Mouse (Mus musculus): Measurements from ENCODE around the gene Odf3. TPM values are rescaled to one million over a fixed set of nuclear protein-coding genes. Genes with fewer than 3 reads are reported as not detected.
A peak's percentile ranks its signal among the peaks of the same experiment; 100 is the strongest.

Odf3 gene
- polyA plus RNA-seq, 1 experiment from 2014 or later: not detected

GRCm38 (mm10) chr7:140857550-140858505 lies 10.2 kb downstream of the Odf3 start, which contains the start of gene Bet1l:
TSS of gene Bet1l (minus strand) at chr7:140857577.
- H3K36me3 ChIP-seq: peaks cover 66% of the 10 kb centered on the region

DNA sequence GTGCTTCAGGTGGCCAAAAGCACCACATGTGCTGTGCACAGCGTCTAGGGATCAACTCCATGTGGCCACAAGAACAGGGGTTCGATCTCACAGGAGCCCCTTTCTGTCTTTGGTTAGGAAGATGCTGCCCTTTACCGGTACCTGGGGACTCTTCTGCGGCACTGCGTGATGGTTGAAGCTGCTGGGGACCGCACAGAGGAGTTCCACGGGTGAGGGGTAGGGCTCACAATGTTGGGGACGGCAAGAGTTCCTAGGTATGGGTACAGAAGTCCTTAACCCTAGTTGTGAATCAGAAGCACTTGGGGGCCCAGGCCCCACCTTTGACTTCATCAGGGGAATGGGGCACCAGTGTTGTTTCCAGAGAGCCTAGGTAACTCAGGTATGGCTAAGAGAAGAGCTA lies 11.1 kb downstream of the Odf3 start:
- Histone ChIP-seq H3K4me3 (replicated peaks) (peak overlapping the region; percentile 75), H3K9ac (replicated peaks) (no peak overlapping the region), H3K9me3 (no peaks in the 10 kb centered on the region), H3K27me3 (no peaks in the 10 kb centered on the region), H3K36me3 (peaks cover 65% of the 10 kb centered on the region), H3K4me2 (peak overlapping the region; percentile 100), H3K4me1 (replicated peaks) (peaks cover 25% of the 10 kb centered on the region), H3K27ac (no peak overlapping the region)
- no peak for ATAC-seq (ENCODE audit: insufficient number of reproducible peaks, insufficient read depth, low FRiP score, low TSS enrichment, low read depth)
- 94% methylated on average over 8 of the region's 8 CpGs for WGBS

More at GRCm38 (mm10) chr7:140857550-140858505, 10.2 kb downstream of the Odf3 start, which contains the start of gene Bet1l:
- 40% methylated on average over 40 of the region's 40 CpGs for WGBS
- Histone ChIP-seq H3K4me1 (replicated peaks) (peaks cover 25% of the 10 kb centered on the region), H3K27ac (peak within 1 kb of the TSS; percentile 82), H3K27me3 (no peaks in the 10 kb centered on the region), H3K4me2 (peak within 1 kb of the TSS; percentile 100), H3K9ac (replicated peaks) (peak within 1 kb of the TSS; percentile 90), H3K4me3 (replicated peaks) (peak within 1 kb of the TSS; percentile 75), H3K9me3 (no peaks in the 10 kb centered on the region)
- ATAC-seq (ENCODE audit: insufficient number of reproducible peaks, insufficient read depth, low FRiP score, low TSS enrichment, low read depth): peak; percentile 38

DNA sequence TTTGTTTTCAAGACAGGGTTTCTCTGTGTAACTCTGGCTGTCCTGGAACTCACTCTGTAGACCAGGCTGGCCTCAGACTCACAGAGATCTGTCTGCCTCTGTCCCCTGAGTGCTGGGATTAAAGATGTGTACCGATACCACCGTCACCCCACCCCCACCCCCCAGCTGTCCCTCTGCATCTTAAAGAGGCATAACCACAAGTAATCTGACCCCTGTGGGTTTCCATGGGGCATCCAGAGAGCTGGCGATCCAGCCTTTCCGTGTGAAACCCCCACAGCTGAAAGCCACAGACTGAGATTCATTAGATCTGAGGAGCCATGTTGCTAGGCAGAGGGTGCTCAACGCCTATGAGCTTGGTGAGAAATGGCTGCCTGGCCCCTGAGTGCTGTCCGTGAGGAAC lies 12.4 kb downstream of the Odf3 start:
- H3K27me3 ChIP-seq: no peaks in the 10 kb centered on the region
- no peak overlapping the region for H3K4me3 ChIP-seq (replicated peaks)
- H3K4me2 ChIP-seq: no peak overlapping the region
- ATAC-seq (ENCODE audit: insufficient number of reproducible peaks, insufficient read depth, low FRiP score, low TSS enrichment, low read depth): no peak
- WGBS: 71% methylated on average over 6 of the region's 6 CpGs
- H3K9ac ChIP-seq (replicated peaks): no peak overlapping the region
- peaks cover 23% of the 10 kb centered on the region for H3K4me1 ChIP-seq (replicated peaks)
- H3K9me3 ChIP-seq: no peaks in the 10 kb centered on the region
- H3K27ac ChIP-seq: no peak overlapping the region
- peaks cover 68% of the 10 kb centered on the region for H3K36me3 ChIP-seq

GRCm38 (mm10) chr7:140860728-140861127 lies 13.1 kb downstream of the Odf3 start:
- Histone ChIP-seq H3K4me3 (replicated peaks) (no peak overlapping the region), H3K4me2 (no peak overlapping the region), H3K27ac (no peak overlapping the region), H3K4me1 (replicated peaks) (peaks cover 16% of the 10 kb centered on the region), H3K36me3 (peaks cover 73% of the 10 kb centered on the region), H3K9me3 (no peaks in the 10 kb centered on the region), H3K27me3 (no peaks in the 10 kb centered on the region), H3K9ac (replicated peaks) (no peak overlapping the region)
- 85% methylated on average over 5 of the region's 5 CpGs for WGBS
- ATAC-seq (ENCODE audit: insufficient number of reproducible peaks, insufficient read depth, low FRiP score, low TSS enrichment, low read depth): no peak

DNA sequence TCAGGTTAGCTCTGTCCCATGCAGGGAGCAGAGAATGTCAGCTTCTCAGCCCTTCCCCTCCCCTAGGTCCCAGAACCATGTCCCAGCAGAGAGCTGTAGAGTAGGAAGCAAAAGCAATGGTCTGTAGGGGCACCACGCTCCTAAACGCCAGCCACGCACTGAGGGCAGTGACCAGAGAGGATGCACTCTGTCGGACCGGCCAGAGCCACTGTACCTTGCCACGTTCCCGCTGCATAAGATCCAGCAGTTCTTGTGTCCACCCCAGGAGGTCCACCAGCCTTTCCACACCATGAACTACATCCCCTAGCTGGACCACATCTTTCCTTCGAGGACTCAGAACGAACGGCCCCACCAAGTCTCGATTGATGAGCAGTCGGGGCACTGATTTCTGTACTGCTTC lies 17.2 kb downstream of the Odf3 start:
- Histone ChIP-seq H3K9ac (replicated peaks) (no peak overlapping the region), H3K27me3 (no peaks in the 10 kb centered on the region; the same call in 1 of the 2 replicates), H3K27ac (no peak overlapping the region), H3K4me3 (replicated peaks) (no peak overlapping the region), H3K9me3 (no peaks in the 10 kb centered on the region), H3K4me1 (replicated peaks) (0 out of 2 replicates have a peak, but pooled peaks cover under 1% of the 10 kb centered on the region), H3K36me3 (peaks cover 78% of the 10 kb centered on the region), H3K4me2 (no peak overlapping the region)
- ATAC-seq (ENCODE audit: insufficient number of reproducible peaks, insufficient read depth, low FRiP score, low TSS enrichment, low read depth): no peak
- 89% methylated on average over 12 of the region's 12 CpGs for WGBS

DNA sequence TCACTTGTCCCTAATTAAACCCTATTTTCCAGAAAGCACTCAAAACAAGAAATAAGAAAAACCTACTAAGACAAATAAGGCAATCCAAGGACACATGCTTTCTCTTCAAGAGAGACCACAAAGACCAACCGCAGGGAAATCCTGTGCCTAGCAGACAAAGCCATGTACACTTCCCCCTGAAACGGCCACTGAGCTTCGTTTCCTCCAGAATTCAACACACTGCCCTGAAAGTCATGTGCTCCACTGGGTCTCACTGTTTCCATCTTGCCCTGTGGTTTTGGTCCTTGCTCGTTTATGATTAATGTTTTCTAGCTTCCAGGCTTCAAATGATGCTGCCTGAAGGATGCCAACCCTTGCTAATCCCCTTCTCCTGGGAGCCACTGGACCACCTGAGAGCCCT lies 26.6 kb downstream of the Odf3 start:
- Histone ChIP-seq H3K27me3 (no peaks in the 10 kb centered on the region; the same call in 1 of the 2 replicates), H3K9me3 (no peaks in the 10 kb centered on the region), H3K27ac (no peak overlapping the region), H3K9ac (replicated peaks) (no peak overlapping the region), H3K4me3 (replicated peaks) (no peak overlapping the region), H3K4me2 (no peak overlapping the region), H3K36me3 (peaks cover 52% of the 10 kb centered on the region), H3K4me1 (replicated peaks) (0 out of 2 replicates have a peak, but pooled peaks cover 2% of the 10 kb centered on the region)
- ATAC-seq (ENCODE audit: insufficient number of reproducible peaks, insufficient read depth, low FRiP score, low TSS enrichment, low read depth): no peak
- 87% methylated on average over 4 of the region's 4 CpGs for WGBS

GRCm38 (mm10) chr7:140877364-140877763 lies 29.8 kb downstream of the Odf3 start:
- no peaks in the 10 kb centered on the region for H3K27me3 ChIP-seq
- WGBS: 88% methylated on average over 6 of the region's 6 CpGs
- no peak for ATAC-seq (ENCODE audit: insufficient number of reproducible peaks, insufficient read depth, low FRiP score, low TSS enrichment, low read depth)
- H3K4me3 ChIP-seq (replicated peaks): no peak overlapping the region
- H3K9me3 ChIP-seq: no peaks in the 10 kb centered on the region
- H3K4me1 ChIP-seq (replicated peaks): 0 out of 2 replicates have a peak, but pooled peaks cover 4% of the 10 kb centered on the region
- peaks cover 45% of the 10 kb centered on the region for H3K36me3 ChIP-seq
- H3K4me2 ChIP-seq: no peak overlapping the region
- no peak overlapping the region for H3K27ac ChIP-seq
- H3K9ac ChIP-seq (replicated peaks): no peak overlapping the region

- H3K36me3 ChIP-seq: peaks cover 36% of the 10 kb centered on the region
- H3K9ac ChIP-seq (replicated peaks): no peak overlapping the region
- H3K4me2 ChIP-seq: no peak overlapping the region
- H3K27me3 ChIP-seq: no peaks in the 10 kb centered on the region
- peaks cover 11% of the 10 kb centered on the region for H3K4me1 ChIP-seq (replicated peaks)
- H3K27ac ChIP-seq: no peak overlapping the region
- ATAC-seq (ENCODE audit: insufficient number of reproducible peaks, insufficient read depth, low FRiP score, low TSS enrichment, low read depth): no peak
- H3K9me3 ChIP-seq: no peaks in the 10 kb centered on the region
- H3K4me3 ChIP-seq (replicated peaks): no peak overlapping the region
- 95% methylated on average over 7 of the region's 7 CpGs for WGBS
Observed at GRCm38 (mm10) chr7:140879355-140879754, 31.8 kb downstream of the Odf3 start.

- peaks cover 37% of the 10 kb centered on the region for H3K36me3 ChIP-seq
- H3K4me2 ChIP-seq: peak overlapping the region; percentile 68; the same call in 1 of the 2 replicates
- ATAC-seq (ENCODE audit: insufficient number of reproducible peaks, insufficient read depth, low FRiP score, low TSS enrichment, low read depth): no peak
- WGBS: 85% methylated on average over 3 of the region's 3 CpGs
- H3K27ac ChIP-seq: no peak overlapping the region
- H3K9ac ChIP-seq (replicated peaks): no peak overlapping the region
- H3K9me3 ChIP-seq: no peaks in the 10 kb centered on the region
- no peak overlapping the region for H3K4me3 ChIP-seq (replicated peaks)
- peaks cover 11% of the 10 kb centered on the region for H3K4me1 ChIP-seq (replicated peaks)
- no peaks in the 10 kb centered on the region for H3K27me3 ChIP-seq
Observed at GRCm38 (mm10) chr7:140880419-140880818, 32.8 kb downstream of the Odf3 start.

- Histone ChIP-seq H3K27ac (no peak overlapping the region), H3K9me3 (no peaks in the 10 kb centered on the region), H3K27me3 (no peaks in the 10 kb centered on the region), H3K4me3 (replicated peaks) (peak overlapping the region; percentile 92), H3K4me1 (replicated peaks) (peaks cover 11% of the 10 kb centered on the region), H3K36me3 (peaks cover 37% of the 10 kb centered on the region), H3K9ac (replicated peaks) (peak overlapping the region; percentile 82; the same call in 1 of the 2 replicates), H3K4me2 (peak overlapping the region; percentile 68)
- 19% methylated on average over 8 of the region's 8 CpGs for WGBS
- no peak for ATAC-seq (ENCODE audit: insufficient number of reproducible peaks, insufficient read depth, low FRiP score, low TSS enrichment, low read depth)
Observed at GRCm38 (mm10) chr7:140880865-140881515, 33.4 kb downstream of the Odf3 start.

All from limb, embryonic 12.5 days (tissue).